Mouse (Mus musculus): ENCODE data around the gene Tnip1.

Tnip1 gene

GRCm38 (mm10) chr11:54962810-54963209, at the start of gene Tnip1:
Gene Tnip1, minus strand, starts transcription at chr11:54962917.
- in situ Hi-C loops (cut with MboI, MseI) = no loop called here

- in situ Hi-C loops (cut with MboI, MseI) = no loop called here
These were observed 48.7 kb upstream of the Tnip1 start for GRCm38 (mm10) chr11:55011440-55011839.

GRCm38 (mm10) chr11:55008230-55008629, 45.5 kb upstream of the Tnip1 start:
- in situ Hi-C loops (cut with MboI, MseI) = no loop called here

GRCm38 (mm10) chr11:55005684-55006083, 43.0 kb upstream of the Tnip1 start:
- in situ Hi-C loops (cut with MboI, MseI) = no loop called here

GRCm38 (mm10) chr11:55004970-55005502, 42.3 kb upstream of the Tnip1 start:
- in situ Hi-C loops (cut with MboI, MseI) = loop anchor here (5.0 kb wide), 1 partner anchor 37 kb away; no protein-coding TSS in a partner anchor

- in situ Hi-C loops (cut with MboI, MseI) = no loop called here
These were observed 36.0 kb upstream of the Tnip1 start for GRCm38 (mm10) chr11:54998708-54999107.

GRCm38 (mm10) chr11:54998284-54998683, 35.6 kb upstream of the Tnip1 start:
- in situ Hi-C loops (cut with MboI, MseI) = no loop called here

GRCm38 (mm10) chr11:54996176-54996575, 33.5 kb upstream of the Tnip1 start:
- in situ Hi-C loops (cut with MboI, MseI) = no loop called here

- in situ Hi-C loops (cut with MboI, MseI) = no loop called here
These were observed 27.2 kb upstream of the Tnip1 start for GRCm38 (mm10) chr11:54989920-54990319.

- in situ Hi-C loops (cut with MboI, MseI) = no loop called here
These were observed 26.1 kb upstream of the Tnip1 start for GRCm38 (mm10) chr11:54988754-54989349.

- in situ Hi-C loops (cut with MboI, MseI) = no loop called here
These were observed 25.3 kb upstream of the Tnip1 start for GRCm38 (mm10) chr11:54987974-54988373.

GRCm38 (mm10) chr11:54985086-54985485, 22.4 kb upstream of the Tnip1 start:
- in situ Hi-C loops (cut with MboI, MseI) = no loop called here

GRCm38 (mm10) chr11:54984581-54984980, 21.9 kb upstream of the Tnip1 start:
- in situ Hi-C loops (cut with MboI, MseI) = loop anchor here (5.0 kb wide), 2 partner anchors 52 to 102 kb away; no protein-coding TSS in a partner anchor

- in situ Hi-C loops (cut with MboI, MseI) = loop anchor here (5.0 kb wide), 2 partner anchors 52 to 102 kb away; no protein-coding TSS in a partner anchor
These were observed 21.4 kb upstream of the Tnip1 start for GRCm38 (mm10) chr11:54984085-54984484.

- in situ Hi-C loops (cut with MboI, MseI) = loop anchor here (5.0 kb wide), 2 partner anchors 50 to 100 kb away; no protein-coding TSS in a partner anchor
These were observed 19.8 kb upstream of the Tnip1 start for GRCm38 (mm10) chr11:54982520-54982919.

- in situ Hi-C loops (cut with MboI, MseI) = loop anchor here (5.0 kb wide), 2 partner anchors 49 to 99 kb away; no protein-coding TSS in a partner anchor
These were observed 18.9 kb upstream of the Tnip1 start for GRCm38 (mm10) chr11:54981630-54982029.

- in situ Hi-C loops (cut with MboI, MseI) = no loop called here
These were observed 14.7 kb upstream of the Tnip1 start for GRCm38 (mm10) chr11:54977385-54977937.

- in situ Hi-C loops (cut with MboI, MseI) = no loop called here
These were observed 13.6 kb upstream of the Tnip1 start for GRCm38 (mm10) chr11:54976351-54976750.

GRCm38 (mm10) chr11:54975756-54976155, 13.0 kb upstream of the Tnip1 start:
- in situ Hi-C loops (cut with MboI, MseI) = no loop called here

GRCm38 (mm10) chr11:54975340-54975739, 12.6 kb upstream of the Tnip1 start:
- in situ Hi-C loops (cut with MboI, MseI) = no loop called here

- in situ Hi-C loops (cut with MboI, MseI) = no loop called here
These were observed 11.9 kb upstream of the Tnip1 start for GRCm38 (mm10) chr11:54974639-54975038.

GRCm38 (mm10) chr11:54973481-54974212, 10.9 kb upstream of the Tnip1 start:
- in situ Hi-C loops (cut with MboI, MseI) = no loop called here
